Mouse (Mus musculus) stomach, embryonic 16.5 days (tissue): Measurements from ENCODE around the gene Bptf. TPM values are rescaled to one million over a fixed set of nuclear protein-coding genes. Genes with fewer than 3 reads are reported as not detected.
"Not testable (repeated sequence)": the region's sequence is repeated elsewhere in the genome, so short reads cannot be mapped to it uniquely, and the experiment has no call there.

Source experiments
- ATAC-seq: fragments of 200-750 bp; cut with Nextera tagmentation; 2 replicates; pipeline ENCODE4 v1.8.0; 2017; ENCODE audit warnings: moderate number of reproducible peaks, moderate TSS enrichment; ENCODE audit not compliant: insufficient read depth, low FRiP score
- H3K27ac ChIP-seq: fragments of 300-500 bp; sonication (generic); 2 replicates; pipeline ENCODE4 v1.5.1; 2014; ENCODE audit warnings: low read length
- H3K27me3 ChIP-seq: fragments of 300-500 bp; sonication (generic); 2 replicates; pipeline ENCODE4 v1.6.1; 2014; ENCODE audit warnings: low read length, control low read depth, mixed read lengths; ENCODE audit not compliant: control insufficient read depth, insufficient read depth
- H3K36me3 ChIP-seq: fragments of 300-500 bp; sonication (generic); 2 replicates; pipeline ENCODE4 v1.6.1; 2014; ENCODE audit warnings: low read length; ENCODE audit not compliant: control insufficient read depth, insufficient read depth
- H3K4me1 ChIP-seq: fragments of 300-500 bp; sonication (generic); 2 replicates; pipeline ENCODE4 v1.6.1; 2014; ENCODE audit warnings: low read length, control low read depth, mixed read lengths; ENCODE audit not compliant: control insufficient read depth, insufficient read depth
- H3K4me2 ChIP-seq: fragments of 300-500 bp; sonication (generic); 2 replicates; pipeline ENCODE4 v1.6.1; 2014; ENCODE audit warnings: low read depth, low read length, mixed read lengths
- H3K4me3 ChIP-seq: fragments of 300-500 bp; sonication (generic); replicated peaks from 2 replicates; pipeline ENCODE4 v1.5.1; 2014; ENCODE audit warnings: mild to moderate bottlenecking, low read length
- H3K9ac ChIP-seq: fragments of 300-500 bp; sonication (generic); 2 replicates; pipeline ENCODE4 v1.6.1; 2014; ENCODE audit warnings: low read length
- H3K9me3 ChIP-seq: fragments of 300-500 bp; sonication (generic); replicated peaks from 2 replicates; pipeline ENCODE4 v1.6.1; 2016; ENCODE audit warnings: low read length, control low read depth; ENCODE audit not compliant: control insufficient read depth
- WGBS: fragments of 180-500 bp; shearing (Covaris S2); extraction: QIAGEN DNeasy Blood & Tissue Kit; methylation state at CpG from one replicate; pipeline ENCODE4 v1.1.7; 2014; 5-methylcytosine and 5-hydroxymethylcytosine counted together
- polyA plus RNA-seq: library from polyadenylated mRNA; unstranded; fragments of >200 nt; fragmentation: Nextera tagmentation; extraction: Ambion mirVana; gene quantifications from 2 replicates; pipeline ENCODE4 v1.2.1, GENCODE M21; 2015

Bptf gene
- polyA plus RNA-seq, 1 experiment from 2014 or later, result 27.4 TPM

GRCm38 (mm10) chr11:107019318-107019717, 112.6 kb downstream of the Bptf start:
- H3K27ac ChIP-seq, result no peak overlapping the region
- H3K9me3 ChIP-seq, result no peaks in the 10 kb centered on the region
- WGBS, result 63% methylated on average over 4 of the region's 4 CpGs
- no peak overlapping the region for H3K4me2 ChIP-seq
- H3K9ac ChIP-seq, result no peak overlapping the region
- ATAC-seq, result no peak
- no peak overlapping the region for H3K4me3 ChIP-seq
- H3K36me3 ChIP-seq, result no peaks in the 10 kb centered on the region
- peaks cover 3% of the 10 kb centered on the region; the same call in 1 of the 2 replicates for H3K4me1 ChIP-seq
- no peaks in the 10 kb centered on the region for H3K27me3 ChIP-seq

GRCm38 (mm10) chr11:107018606-107019005, 113.3 kb downstream of the Bptf start:
- H3K36me3 ChIP-seq, result no peaks in the 10 kb centered on the region
- H3K4me1 ChIP-seq, result no peaks in the 10 kb centered on the region
- no peak overlapping the region for H3K27ac ChIP-seq
- H3K27me3 ChIP-seq, result no peaks in the 10 kb centered on the region
- no peak overlapping the region for H3K9ac ChIP-seq
- no peaks in the 10 kb centered on the region for H3K9me3 ChIP-seq
- H3K4me2 ChIP-seq, result no peak overlapping the region
- no peak overlapping the region for H3K4me3 ChIP-seq
- WGBS, result 25% methylated on average over 8 of the region's 8 CpGs
- ATAC-seq, result no peak

- Histone ChIP-seq H3K27ac (peak overlapping the region; percentile 21; the same call in 1 of the 2 replicates), H3K4me3 (no peak overlapping the region)
- 54% methylated on average over 6 of the region's 6 CpGs for WGBS
These were observed 114.5 kb downstream of the Bptf start for GRCm38 (mm10) chr11:107017339-107017886.

GRCm38 (mm10) chr11:107016893-107017292, 115.0 kb downstream of the Bptf start:
- WGBS, result 38% methylated on average over 1 of the region's 1 CpGs
- Histone ChIP-seq H3K4me2 (no peak overlapping the region), H3K27me3 (no peaks in the 10 kb centered on the region), H3K4me3 (no peak overlapping the region), H3K4me1 (no peaks in the 10 kb centered on the region), H3K27ac (no peak overlapping the region), H3K9me3 (no peaks in the 10 kb centered on the region), H3K9ac (no peak overlapping the region), H3K36me3 (no peaks in the 10 kb centered on the region)
- peak; percentile 43; the same call in 1 of the 2 replicates for ATAC-seq

More at GRCm38 (mm10) chr11:107017339-107017886, 114.5 kb downstream of the Bptf start:
- Histone ChIP-seq H3K36me3 (no peaks in the 10 kb centered on the region), H3K27me3 (no peaks in the 10 kb centered on the region), H3K4me2 (no peak overlapping the region), H3K4me1 (no peaks in the 10 kb centered on the region), H3K9ac (no peak overlapping the region), H3K9me3 (no peaks in the 10 kb centered on the region)
- ATAC-seq, result no peak

GRCm38 (mm10) chr11:107015535-107016187, 116.3 kb downstream of the Bptf start:
- H3K9me3 ChIP-seq, H3K9ac ChIP-seq, H3K4me1 ChIP-seq, H3K4me2 ChIP-seq, H3K4me3 ChIP-seq, H3K27me3 ChIP-seq, H3K36me3 ChIP-seq, H3K27ac ChIP-seq, ATAC-seq: not testable (repeated sequence)
- WGBS, result 69% methylated on average over 11 of the region's 11 CpGs

- H3K4me3 ChIP-seq, result 0 out of 2 replicates have a peak overlapping the region, but pooled peaks have one; percentile 16
These were observed 117.2 kb downstream of the Bptf start for GRCm38 (mm10) chr11:107014597-107015309.

GRCm38 (mm10) chr11:107014020-107014585, 117.8 kb downstream of the Bptf start:
- Histone ChIP-seq H3K27ac (no peak overlapping the region; the same call in 1 of the 2 replicates), H3K4me1 (peaks cover 9% of the 10 kb centered on the region; the same call in 1 of the 2 replicates), H3K9me3 (no peaks in the 10 kb centered on the region), H3K36me3 (no peaks in the 10 kb centered on the region), H3K4me2 (no peak overlapping the region), H3K27me3 (no peaks in the 10 kb centered on the region), H3K9ac (no peak overlapping the region), H3K4me3 (no peak overlapping the region)
- no peak for ATAC-seq
- 78% methylated on average over 11 of the region's 11 CpGs for WGBS

More at GRCm38 (mm10) chr11:107014597-107015309, 117.2 kb downstream of the Bptf start:
- ATAC-seq, result no peak
- H3K4me2 ChIP-seq, result no peak overlapping the region
- no peaks in the 10 kb centered on the region for H3K27me3 ChIP-seq
- 34% methylated on average over 14 of the region's 14 CpGs for WGBS
- peaks cover 9% of the 10 kb centered on the region; the same call in 1 of the 2 replicates for H3K4me1 ChIP-seq
- H3K9me3 ChIP-seq, result no peaks in the 10 kb centered on the region
- no peak overlapping the region; the same call in 1 of the 2 replicates for H3K27ac ChIP-seq
- no peak overlapping the region for H3K9ac ChIP-seq
- H3K36me3 ChIP-seq, result no peaks in the 10 kb centered on the region

- ATAC-seq, result peak; percentile 94
- peak overlapping the region; percentile 92 for H3K27ac ChIP-seq
- H3K4me1 ChIP-seq, result peaks cover 9% of the 10 kb centered on the region; the same call in 1 of the 2 replicates
- H3K36me3 ChIP-seq, result no peaks in the 10 kb centered on the region
- WGBS, result under 1% methylated on average over 37 of the region's 37 CpGs
- H3K4me2 ChIP-seq, result peak overlapping the region; percentile 56
- no peaks in the 10 kb centered on the region for H3K27me3 ChIP-seq
- H3K9me3 ChIP-seq, result no peaks in the 10 kb centered on the region
- peak overlapping the region; percentile 69 for H3K9ac ChIP-seq
- H3K4me3 ChIP-seq, result peak overlapping the region; percentile 47
These were observed 119.5 kb downstream of the Bptf start for GRCm38 (mm10) chr11:107012324-107013017.
